ENCODE assay signal across 8 mouse cellular contexts in genomic region chr14:120355040-120355741, GRCm38 (mm10).
DNase-seq lines count a peak whose midpoint lies in the region; ATAC-seq and TF ChIP-seq lines count a peak whose summit lies in the region.

No protein-coding gene starts in this region.

- no peak for TF ChIP-seq POLR2A in ES-Bruce4 (IDR thresholded peaks at IDR 0.05; ENCODE audit: insufficient read depth, low read length)
- TF ChIP-seq POLR2A in embryonic fibroblast, embryonic 13.5 days (IDR thresholded peaks at IDR 0.05; ENCODE audit: low read depth, low read length), result no peak

- H3K27me3 ChIP-seq in ES-Bruce4 (ENCODE audit: control insufficient read depth, insufficient read depth, low read length, poor library complexity, severe bottlenecking), result no peaks in the 10 kb centered on the region
- peaks cover 8% of the 10 kb centered on the region for H3K27me3 ChIP-seq in hindbrain, embryonic 12.5 days

- peak overlapping the region; percentile 13; the same call in 1 of the 2 replicates for H3K27ac ChIP-seq in ES-Bruce4 (ENCODE audit: insufficient read depth, low read length)
- peak overlapping the region; percentile 86 for H3K27ac ChIP-seq in embryonic fibroblast, embryonic 13.5 days (ENCODE audit: insufficient read depth, low read length)
- H3K27ac ChIP-seq in hindbrain, embryonic 12.5 days, result peak overlapping the region; percentile 52; the same call in 1 of the 2 replicates

- WGBS in hindbrain, embryonic 12.5 days, result 17% methylated on average over 14 of the region's 14 CpGs

- peak overlapping the region; percentile 33 for H3K4me2 ChIP-seq in hindbrain, embryonic 12.5 days (replicated peaks)

- no peak for TF ChIP-seq EP300 in ES-Bruce4 (IDR thresholded peaks at IDR 0.05; ENCODE audit: insufficient read depth, low read depth, low read length)

- TF ChIP-seq CTCF in ES-Bruce4 (IDR thresholded peaks at IDR 0.05; ENCODE audit: low read depth, low read length), result no peak
- TF ChIP-seq CTCF in embryonic fibroblast, embryonic 13.5 days (IDR thresholded peaks at IDR 0.05; ENCODE audit: borderline replicate concordance, insufficient read depth, low read length), result no peak

- peak; percentile 94 for ATAC-seq in hindbrain, embryonic 12.5 days (ENCODE audit: low FRiP score)
- ATAC-seq in megakaryocyte-erythroid progenitor cell, adult 5-6 weeks (replicated peaks; ENCODE audit: low FRiP score, low TSS enrichment, poor library complexity, severe bottlenecking), result peak; percentile 94
- ATAC-seq in CD4-positive, CD25-positive, alpha-beta regulatory T cell, adult 4 months, result no peak

- H3K9ac ChIP-seq in ES-Bruce4 (ENCODE audit: low read depth, poor library complexity, severe bottlenecking), result no peak overlapping the region
- no peak overlapping the region for H3K9ac ChIP-seq in hindbrain, embryonic 12.5 days

- H3K9me3 ChIP-seq in ES-Bruce4 (replicated peaks; ENCODE audit: control insufficient read depth, insufficient read depth, low read length, poor library complexity, severe bottlenecking), result no peaks in the 10 kb centered on the region
- no peaks in the 10 kb centered on the region for H3K9me3 ChIP-seq in hindbrain, embryonic 12.5 days (replicated peaks)

- peaks cover 2% of the 10 kb centered on the region for H3K4me1 ChIP-seq in ES-Bruce4 (ENCODE audit: control insufficient read depth, insufficient read depth, low read length)
- peaks cover 24% of the 10 kb centered on the region for H3K4me1 ChIP-seq in embryonic fibroblast, embryonic 13.5 days (ENCODE audit: control insufficient read depth, insufficient read depth, low read length)
- H3K4me1 ChIP-seq in hindbrain, embryonic 12.5 days, result peaks cover 12% of the 10 kb centered on the region

- no peak overlapping the region for H3K4me3 ChIP-seq in ES-Bruce4 (ENCODE audit: low read depth, low read length)
- H3K4me3 ChIP-seq in embryonic fibroblast, embryonic 13.5 days (ENCODE audit: insufficient read depth, low read length), result no peak overlapping the region
- H3K4me3 ChIP-seq in hindbrain, embryonic 12.5 days, result no peak overlapping the region

- DNase-seq in ZHBTc4 (ENCODE audit: low read depth, low spot score) (peak; percentile 92), adipocyte (ENCODE audit: low spot score) (no peak)
- peak; percentile 45 to 56 for DNase-seq in layer of hippocampus, postnatal 36 days

- H3K36me3 ChIP-seq in ES-Bruce4 (ENCODE audit: control insufficient read depth, insufficient read depth, low read length, poor library complexity, severe bottlenecking), result no peaks in the 10 kb centered on the region
- no peaks in the 10 kb centered on the region for H3K36me3 ChIP-seq in hindbrain, embryonic 12.5 days

Comparison
In these comparisons a context has a peak if more than half of its experiments do, and no peak if none do; other contexts are left out.
1. H3K27ac ChIP-seq: peak in every context shown above with its lines; median percentile 86 in embryonic fibroblast, embryonic 13.5 days; 52 in hindbrain, embryonic 12.5 days; 13 in ES-Bruce4.